Mouse (Mus musculus) urinary bladder, postnatal 14 days (tissue): ENCODE results near the gene Camkv.

ENCODE experiments used
- DNase-seq: peaks from one replicate; pipeline ENCODE4 v3.0.0; 2021; ENCODE audit warnings: low spot score

Gene Camkv

DNA sequence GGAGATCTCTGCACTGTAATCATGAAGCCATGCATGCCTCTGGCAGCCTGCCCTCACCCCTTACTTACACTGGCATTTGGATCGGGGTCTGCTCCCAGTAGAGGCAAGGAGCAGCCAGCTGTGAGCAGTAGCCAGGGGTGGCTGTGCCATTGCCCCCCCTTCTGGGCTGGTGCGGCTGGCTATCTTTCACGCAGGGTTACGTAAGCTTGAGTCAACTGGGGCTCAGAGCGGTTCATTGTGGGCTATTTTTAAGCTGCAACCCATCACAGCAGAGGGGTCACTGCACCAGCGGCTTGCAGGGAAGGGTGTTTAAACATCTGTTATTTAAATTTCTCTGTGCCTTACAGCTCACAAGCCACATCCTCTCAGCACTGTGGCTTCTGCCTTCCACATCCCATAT, 11.5 kb upstream of the Camkv start:
- no peak for DNase-seq

DNA sequence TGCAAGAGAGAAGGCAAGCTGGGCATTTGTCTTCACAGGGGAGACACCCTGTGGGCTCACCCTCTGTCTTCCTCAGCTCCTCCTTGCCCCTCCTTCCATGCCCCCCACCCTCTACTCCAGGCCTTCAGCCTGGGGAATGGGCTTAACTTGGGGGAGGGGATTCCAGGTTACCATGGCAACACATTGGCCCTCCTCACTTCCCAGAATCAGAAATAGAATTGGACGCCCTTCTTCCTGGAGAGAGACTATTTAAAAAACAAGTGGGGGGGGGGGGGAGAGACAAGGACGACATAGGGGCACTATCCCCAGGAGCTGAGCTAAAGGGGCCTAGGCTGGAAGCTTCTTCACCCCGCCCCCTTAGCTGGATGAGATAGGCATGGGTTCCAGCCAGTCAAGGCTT, 10.2 kb upstream of the Camkv start:
- DNase-seq: no peak

DNA sequence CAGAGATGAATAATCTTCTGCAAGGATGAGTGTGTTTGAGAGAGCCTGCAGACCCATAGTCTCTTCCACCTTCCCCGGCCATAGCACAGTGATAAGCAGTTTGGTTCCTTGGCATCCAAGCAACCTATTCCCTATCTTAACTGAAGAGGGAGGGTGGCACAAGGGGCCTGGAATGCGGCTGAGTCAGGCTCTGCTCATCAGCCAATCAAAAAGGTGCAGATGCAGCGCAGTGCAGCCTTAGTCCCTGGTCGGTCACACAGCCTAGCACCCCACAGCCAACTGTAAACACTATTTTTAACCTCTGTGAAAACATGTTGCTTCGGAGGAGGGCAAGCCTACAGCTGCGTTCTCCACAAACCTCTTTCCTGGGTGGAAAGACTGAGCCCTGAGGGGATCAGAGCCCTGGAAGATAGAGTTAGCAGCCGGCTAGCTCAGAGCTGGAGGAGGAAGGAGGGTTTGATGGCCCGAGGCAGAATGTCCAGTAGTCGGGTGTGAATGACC, 8.5 kb upstream of the Camkv start:
- DNase-seq: no peak

DNA sequence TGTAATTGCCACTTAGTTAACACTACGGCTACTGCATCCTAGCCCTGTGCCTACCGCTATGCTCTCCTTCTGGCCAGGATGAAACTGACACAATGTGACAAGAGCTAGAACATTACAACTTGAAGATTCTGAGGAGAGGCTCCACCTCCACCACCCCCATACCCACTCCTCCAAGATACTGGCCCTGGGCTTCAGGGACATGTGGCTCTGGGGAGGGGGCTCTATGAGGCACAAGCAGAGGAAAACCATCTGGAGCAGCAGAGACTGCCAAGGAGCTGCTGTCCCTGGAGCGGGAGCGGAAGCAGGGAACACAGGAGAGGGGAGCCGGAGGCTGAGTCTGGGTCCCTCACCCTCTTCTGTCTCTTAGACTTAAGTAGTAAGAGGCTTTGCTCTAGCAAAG, 7.7 kb upstream of the Camkv start:
- no peak for DNase-seq

DNA sequence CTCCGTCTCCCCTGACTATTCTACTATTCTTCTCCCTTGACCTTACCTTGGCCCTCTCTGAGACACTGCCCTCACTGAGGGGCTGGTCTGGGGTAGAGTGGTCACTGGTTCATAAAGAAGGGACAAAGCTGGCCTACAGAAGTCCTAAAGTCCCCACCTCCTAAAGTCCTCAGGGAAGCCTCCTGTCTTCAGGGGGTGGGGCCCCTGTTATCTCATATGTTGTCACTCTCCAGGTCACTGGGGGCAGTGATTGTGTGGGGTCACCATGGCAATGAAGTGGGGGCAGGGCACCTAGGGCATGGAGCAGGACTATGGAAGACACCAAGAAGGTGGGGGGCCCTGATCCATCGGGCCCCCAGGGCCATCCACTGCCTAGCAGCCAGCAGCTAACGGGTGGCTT, 7.3 kb upstream of the Camkv start, which contains the start of gene Actl11:
Actl11 (plus strand) TSS at position 301 of the 400 bp plus-strand sequence.
- no peak for DNase-seq

DNA sequence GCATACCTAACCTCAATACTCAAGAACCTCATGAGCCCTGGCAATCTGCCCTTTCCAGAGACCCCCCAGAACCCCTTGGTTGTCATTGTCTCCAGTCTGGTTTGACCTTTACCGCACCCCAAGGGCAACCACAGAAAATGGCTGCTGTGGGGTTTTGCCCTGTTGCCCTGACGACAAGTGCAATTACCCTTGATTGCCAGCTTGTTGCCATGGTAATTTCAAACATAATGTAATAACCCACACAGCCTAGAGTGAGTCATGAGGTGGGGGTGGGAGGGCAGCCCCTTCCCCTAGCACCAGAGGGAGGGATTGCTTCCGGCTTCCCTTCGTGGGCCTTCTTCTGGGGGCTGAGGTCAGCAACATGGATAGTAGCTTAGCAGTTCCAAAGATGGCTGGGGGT, 3.3 kb upstream of the Camkv start:
- no peak for DNase-seq

DNA sequence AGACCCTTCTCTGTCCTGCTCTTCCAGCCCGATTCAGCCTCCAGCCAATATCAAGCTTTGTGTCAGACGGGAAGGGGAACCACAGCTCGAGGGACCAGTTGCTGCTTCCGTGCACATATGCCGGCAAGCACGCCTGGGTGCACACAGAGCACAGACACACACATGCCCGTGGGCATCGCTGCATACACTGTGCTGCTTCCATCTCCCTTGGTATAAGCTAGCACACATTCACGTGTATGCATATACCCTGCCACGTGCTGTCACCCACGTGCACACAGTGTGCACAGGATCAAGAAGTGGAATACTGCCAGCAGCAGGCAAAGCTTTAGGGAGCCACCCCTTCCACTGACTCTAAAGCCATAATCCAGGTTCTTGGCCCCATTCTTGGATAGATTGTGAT, 1.3 kb upstream of the Camkv start:
- no peak for DNase-seq

DNA sequence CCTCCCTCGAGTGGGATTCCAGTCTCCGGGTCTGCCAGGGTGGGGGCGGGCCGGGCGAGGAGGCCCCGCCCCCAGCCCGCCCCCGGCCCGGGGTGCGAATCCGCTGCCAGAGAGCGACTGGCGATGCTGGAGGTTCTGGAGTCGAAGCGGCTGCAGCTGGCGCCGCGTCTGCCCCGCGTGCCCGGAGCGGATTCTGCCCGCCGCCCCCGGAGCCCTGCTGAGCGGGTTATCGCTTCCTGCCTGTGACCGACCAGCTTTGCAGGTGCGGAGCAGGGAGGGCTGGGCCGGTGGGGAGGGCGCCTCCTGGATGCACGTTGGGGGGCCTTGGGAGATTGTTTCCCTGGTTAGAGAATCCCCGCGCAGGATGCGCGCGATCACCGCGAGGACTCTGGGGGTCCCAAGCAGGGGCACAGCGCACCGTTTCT, 328 bp downstream of the Camkv start:
- peak; percentile 29 for DNase-seq

DNA sequence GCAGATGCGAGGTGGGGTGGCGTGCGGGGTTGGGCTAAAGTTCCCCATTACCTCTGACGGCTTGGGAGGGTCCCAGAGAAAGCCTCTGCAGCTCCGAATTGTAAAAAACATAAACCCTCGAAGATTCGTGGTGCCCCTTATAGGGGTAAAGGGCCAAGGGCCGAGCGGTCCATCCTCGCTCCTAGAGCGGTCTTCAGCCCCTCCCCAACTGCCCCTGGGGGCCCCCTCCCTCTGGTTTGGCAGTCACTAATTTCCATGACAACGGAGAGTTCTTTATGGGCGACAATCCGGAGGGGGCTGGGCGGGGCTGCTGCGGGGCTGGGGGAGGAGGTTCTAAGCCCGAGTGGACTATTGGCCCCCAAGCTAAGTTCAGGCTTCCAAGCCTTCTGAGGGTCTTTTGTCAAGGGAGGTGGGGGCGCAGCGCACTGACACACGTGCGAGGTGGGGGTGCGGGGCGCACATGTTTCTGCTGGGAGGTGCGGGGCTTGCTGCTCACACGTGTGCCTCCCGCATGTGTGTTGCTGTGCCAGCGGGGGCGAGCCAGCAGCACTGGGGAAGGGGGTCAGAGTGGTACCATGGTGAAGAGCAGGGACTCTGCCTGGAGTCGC, 845 bp downstream of the Camkv start:
- no peak for DNase-seq

DNA sequence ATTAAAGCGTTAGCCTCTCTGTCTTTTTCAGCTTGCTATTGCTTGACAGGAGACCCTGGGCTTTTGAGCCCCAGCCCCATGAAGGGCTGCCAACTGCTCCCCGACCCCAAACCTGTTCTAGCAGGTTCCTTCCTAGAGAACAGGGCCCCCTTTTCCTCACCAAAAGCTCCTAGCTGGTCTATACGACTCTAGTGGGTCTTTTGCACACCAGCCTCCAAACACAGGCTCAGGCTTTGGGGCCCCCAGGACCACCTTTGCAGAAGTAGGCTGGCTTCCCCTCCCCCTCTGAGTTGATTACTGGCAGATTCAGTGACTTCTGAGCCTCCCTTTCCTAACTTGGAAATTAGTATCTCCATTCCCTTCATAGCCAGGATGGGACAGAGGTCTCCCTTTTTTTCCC, 1.4 kb downstream of the Camkv start:
- no peak for DNase-seq

DNA sequence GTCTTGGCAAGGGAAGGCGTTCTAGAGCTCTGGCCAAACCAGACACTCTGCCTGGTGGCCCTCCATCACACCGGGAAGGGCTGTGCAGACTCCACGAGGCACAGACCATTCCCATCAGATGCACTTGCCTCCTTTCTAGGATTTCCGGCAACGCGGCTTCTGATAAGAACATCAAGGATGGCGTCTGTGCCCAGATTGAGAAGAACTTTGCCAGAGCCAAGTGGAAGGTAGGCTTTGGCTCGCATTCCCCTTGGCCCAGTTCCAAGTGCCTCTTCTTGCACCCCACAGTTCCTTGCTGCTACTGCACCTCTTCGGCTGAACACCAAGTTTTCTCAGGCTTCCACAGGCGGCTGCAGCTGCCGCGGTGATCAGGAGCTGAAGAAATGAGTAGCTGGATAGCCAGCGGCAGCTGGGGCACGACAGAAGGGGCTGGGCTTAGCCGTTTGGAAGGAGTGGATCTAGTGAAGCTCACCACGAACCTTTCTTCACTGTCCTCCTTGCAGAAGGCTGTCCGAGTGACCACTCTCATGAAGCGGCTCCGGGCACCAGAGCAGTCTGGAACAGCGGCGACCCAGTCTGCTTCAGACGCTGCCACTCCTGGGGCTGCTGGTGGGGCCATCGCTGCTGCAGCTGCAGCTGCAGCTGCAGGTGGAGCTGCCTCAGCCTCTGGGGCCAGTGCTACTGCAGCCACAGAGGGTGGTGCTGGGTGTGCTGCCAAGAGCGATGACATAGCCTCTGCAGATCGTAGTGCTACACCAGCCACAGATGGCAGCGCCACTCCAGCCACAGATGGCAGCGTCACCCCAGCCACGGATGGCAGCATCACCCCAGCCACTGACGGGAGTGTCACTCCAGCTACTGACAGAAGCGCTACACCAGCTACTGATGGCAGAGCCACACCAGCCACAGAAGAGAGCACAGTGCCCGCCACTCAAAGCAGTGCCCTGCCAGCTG, 12.0 kb downstream of the Camkv start:
- no peak for DNase-seq

DNA sequence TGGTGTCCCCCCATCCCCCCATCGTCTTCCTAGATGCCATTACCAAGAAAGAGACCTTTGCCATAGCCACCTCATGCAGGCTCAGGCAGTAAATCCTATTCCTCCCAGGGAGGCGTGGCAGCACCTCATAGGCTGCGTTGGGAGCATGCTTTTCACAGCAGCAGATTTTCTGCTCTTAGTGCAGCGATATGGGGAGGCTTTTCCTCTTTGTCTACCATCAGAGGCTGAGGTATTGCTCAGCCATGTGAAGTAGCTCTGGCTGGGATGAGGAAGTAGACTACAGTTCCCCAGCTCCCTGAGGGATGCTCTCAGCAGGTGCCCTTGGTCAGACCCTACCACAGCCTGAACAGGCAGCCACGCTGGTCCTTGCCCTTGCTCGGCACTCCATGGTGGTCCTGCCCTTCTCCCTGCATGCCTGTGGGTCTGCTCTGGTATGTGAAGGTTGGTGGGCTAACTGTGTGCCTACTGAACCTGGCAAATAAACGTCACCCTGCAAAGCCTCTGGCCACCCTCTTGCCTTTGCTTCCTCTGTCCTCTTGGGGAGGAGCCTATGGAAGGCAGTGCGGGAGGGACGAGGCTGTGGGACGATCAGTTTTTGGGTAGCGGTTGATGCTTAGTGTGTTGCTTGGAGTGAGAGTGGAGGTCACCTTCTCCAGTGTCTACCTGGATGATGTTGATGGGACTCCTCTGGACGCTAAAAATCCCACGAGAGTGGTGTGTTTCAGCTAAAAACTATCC, 13.9 kb downstream of the Camkv start:
- DNase-seq: no peak

DNA sequence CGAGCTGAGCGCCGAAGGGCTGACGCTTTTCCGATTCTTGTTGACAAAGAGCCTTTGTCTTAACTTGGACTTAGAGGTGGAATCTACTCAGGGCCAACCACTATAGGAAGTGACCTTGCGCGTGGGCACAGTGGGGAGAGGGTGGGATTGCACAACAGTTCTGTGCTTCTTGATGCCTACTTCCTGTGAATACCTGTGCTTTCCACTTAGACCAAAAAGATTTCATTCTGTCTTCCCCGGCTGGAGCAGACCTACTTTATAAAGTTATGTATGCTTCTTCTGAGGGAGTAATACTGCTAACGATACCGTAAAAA, 14.4 kb downstream of the Camkv start, which contains the start of gene Traip:
Traip (plus strand) TSS at position 215 of the 314 bp plus-strand sequence.
- no peak for DNase-seq

DNA sequence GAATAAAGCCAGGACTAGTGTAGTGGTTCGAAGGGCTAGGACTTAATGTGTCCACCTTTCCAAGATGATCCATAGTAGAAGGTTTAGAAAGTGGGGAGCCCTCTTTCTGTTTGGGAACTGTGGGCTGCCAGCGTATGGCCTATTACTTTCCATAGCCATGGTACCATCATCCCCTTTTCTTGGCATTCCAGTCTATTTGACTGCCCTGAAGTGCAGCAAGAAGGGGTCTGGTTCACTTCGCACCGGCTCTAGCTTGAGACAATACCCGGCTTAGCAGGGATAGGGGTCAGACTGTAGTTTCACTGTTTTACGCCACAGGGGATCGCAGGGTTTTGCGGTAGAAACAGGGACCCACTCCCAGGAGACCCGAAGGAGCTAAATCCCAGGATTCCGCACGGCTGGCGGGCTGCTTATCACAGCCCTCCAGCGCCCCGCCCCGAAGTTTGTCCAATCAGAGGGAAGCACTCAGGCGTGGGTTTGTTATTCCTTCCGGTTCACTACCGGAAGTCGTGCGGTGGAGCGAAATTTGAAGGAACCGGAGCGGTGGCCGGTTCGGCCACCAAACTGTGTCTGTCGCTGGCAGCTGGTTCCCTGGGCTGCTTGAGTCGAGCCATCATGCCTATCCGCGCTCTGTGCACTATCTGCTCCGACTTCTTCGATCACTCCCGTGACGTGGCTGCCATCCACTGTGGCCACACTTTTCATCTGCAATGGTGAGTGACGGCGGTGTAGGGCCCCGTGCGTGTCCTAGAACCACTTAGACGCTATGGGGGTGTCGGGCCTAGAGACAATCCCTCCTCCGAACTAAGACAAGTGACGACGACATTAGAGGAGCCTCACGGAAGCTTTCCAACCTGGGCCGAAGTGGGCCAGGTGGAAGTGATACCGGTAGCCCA, 15.2 kb downstream of the Camkv start:
- DNase-seq: peak; percentile 94

DNA sequence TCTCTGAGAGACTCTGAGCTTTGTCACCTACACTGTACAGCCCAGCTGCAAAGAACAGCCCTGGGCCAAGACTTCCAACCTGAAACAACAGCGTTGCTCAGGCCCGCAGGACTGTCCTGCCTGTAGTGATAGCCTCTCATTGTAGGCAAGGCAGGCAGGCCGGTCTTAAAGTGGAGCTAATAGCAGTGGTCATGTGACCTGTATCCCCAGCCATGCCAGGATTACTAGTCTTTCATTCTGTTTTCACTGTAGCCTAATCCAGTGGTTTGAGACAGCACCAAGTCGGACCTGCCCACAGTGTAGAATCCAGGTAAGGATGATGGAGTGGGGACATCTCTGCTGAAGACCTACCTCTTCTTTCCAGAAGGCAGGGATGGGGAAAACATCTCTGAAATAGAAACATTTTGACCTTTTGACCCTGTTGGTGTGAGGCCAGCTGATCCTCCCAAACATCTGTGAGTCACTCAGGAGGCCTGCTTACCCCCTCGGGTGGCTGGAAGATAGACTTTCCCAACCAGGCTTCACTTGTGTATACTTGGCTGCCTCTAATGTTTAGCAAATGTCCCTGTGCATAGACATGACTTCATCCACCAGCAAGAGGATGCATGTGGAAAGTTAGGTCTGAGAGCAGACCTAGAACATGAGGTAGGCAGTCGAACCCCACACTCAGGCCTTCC, 20.3 kb downstream of the Camkv start:
- no peak for DNase-seq

DNA sequence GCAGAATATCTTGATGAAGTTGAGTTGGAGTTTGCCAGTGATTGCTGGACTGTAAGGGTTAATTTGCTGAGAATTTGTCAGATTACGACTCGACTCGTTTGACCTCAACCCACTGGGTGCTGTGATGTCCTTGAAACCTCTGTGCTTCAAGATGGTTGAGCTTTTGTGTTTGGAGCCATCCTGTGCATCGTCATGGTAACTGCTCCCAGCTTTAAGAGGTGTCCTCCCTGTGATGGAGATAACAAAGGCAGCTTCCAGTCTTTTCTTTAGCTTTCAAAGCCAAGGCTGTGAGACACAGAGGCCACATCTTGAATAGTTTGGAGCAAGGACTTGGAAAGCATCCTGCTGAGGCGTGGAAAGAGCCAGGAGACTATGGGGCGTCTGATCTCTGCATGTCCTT, 21.7 kb downstream of the Camkv start:
- DNase-seq: no peak

DNA sequence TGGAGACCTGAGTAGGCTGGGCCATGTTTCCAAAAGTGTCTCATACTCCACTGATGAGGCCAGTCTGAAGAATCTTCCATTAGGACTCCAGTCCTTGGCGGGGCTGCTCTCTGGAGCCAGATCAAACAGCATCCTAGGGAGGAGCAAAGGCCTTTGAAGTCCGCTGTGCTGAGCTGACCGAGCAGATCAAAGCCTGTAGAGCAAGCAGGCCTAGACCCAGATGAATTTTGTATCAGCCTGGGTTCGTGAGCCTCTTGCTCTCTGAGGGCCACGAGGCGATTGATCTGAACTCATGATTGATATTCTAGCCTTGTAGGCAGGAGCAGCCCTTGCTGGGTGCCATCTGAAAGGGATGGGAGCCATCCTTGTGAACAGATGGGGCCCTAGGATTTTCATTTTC, 24.4 kb downstream of the Camkv start:
- no peak for DNase-seq

DNA sequence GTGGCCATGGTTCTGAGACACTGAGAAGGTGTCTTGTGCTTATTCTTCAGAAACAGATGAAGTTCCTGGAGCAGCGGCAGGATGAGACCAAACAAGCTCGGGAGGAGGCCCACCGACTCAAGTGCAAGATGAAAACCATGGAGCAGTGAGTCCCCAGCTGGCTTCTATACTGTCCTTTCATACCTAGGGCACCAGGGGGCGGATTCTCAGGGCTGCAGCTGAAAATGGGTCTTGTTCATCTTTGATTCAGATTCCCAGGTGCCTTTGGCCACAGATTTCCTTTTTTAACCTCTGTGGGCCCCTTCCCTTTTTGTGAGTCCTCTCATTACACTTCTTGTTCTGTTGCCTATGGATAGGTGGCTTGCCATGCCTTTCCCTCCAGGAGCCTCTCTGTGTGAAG, 25.5 kb downstream of the Camkv start:
- no peak for DNase-seq

DNA sequence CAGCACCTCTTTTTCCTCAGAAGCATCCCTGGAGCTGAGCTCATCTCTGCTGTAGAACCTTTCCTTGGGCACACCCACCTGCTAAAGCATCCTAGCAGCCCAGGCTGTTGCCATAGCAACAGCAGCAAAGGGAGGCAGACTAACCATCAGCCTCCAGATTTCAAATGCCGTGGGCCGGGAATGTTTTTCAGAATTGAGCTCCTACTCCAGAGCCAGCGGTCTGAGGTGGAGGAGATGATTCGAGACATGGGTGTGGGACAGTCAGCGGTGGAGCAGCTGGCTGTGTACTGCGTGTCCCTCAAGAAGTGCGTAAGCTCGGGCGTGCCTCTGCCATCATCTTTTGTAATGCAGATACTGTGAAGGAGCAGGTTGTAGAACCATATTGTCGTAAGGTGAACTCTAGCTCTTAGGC, 25.9 kb downstream of the Camkv start:
- no peak for DNase-seq

DNA sequence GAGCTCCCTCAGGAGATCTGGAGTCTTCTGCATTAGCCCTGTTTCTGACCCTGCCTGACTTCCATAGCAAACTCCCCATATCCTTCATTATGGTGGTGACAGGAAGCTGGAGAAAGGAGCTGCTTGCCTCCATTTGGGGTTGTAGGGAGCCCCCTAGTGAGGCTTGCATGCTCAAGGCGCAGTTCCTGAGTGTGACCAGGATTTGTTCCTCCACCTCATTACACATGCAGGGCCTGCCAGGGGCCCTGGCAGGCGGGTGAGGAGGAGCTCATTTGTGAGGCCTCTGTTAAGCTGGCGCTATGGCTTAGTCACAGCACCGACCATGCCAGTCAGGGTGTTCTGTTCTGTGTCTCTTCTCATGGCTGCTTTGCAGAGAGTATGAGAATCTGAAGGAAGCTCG, 26.4 kb downstream of the Camkv start:
- DNase-seq: no peak

DNA sequence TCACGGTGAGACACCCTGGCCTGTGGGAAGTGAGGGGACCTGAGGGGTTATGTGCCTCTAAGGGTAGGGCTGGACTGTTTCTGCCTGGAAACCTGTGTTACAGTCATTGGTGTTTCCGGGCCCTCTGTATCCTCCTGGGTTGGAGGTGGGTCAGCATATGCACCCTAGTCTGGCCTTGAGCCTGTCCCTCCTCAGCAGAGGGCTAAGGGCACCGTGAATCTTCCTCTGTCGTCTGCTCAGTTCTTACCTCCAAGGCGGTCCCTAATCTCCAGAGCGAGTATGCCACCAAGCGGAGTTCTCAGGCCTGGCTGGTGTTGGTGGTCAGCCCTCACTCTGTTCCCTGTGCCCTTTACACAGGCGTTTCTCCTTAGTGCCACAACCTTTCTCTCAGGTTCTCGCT, 27.4 kb downstream of the Camkv start:
- DNase-seq: no peak
